Mouse (Mus musculus): Measurements from ENCODE around the gene Atmin. TPM values are rescaled to one million over a fixed set of nuclear protein-coding genes. Genes with fewer than 3 reads are reported as not detected.

The Atmin gene
- total RNA-seq, 1 experiment from 2014 or later = 17.7 TPM

- ATAC-seq (replicated peaks; ENCODE audit: low read depth, poor library complexity, severe bottlenecking) = no peak
These were observed 3.7 kb downstream of the Atmin start for GRCm38 (mm10) chr8:116946851-116947250.

GRCm38 (mm10) chr8:116947589-116947988 is 4.4 kb downstream of the Atmin start:
- peak; percentile 22 for ATAC-seq (replicated peaks; ENCODE audit: low read depth, poor library complexity, severe bottlenecking)

- ATAC-seq (replicated peaks; ENCODE audit: low read depth, poor library complexity, severe bottlenecking) = no peak
These were observed 8.2 kb downstream of the Atmin start for GRCm38 (mm10) chr8:116951369-116951768.

- ATAC-seq (replicated peaks; ENCODE audit: low read depth, poor library complexity, severe bottlenecking) = no peak
These were observed 8.6 kb downstream of the Atmin start for GRCm38 (mm10) chr8:116951778-116952177.

GRCm38 (mm10) chr8:116952428-116952827 is 9.2 kb downstream of the Atmin start:
- no peak for ATAC-seq (replicated peaks; ENCODE audit: low read depth, poor library complexity, severe bottlenecking)

- ATAC-seq (replicated peaks; ENCODE audit: low read depth, poor library complexity, severe bottlenecking) = no peak
These were observed 11.2 kb downstream of the Atmin start for GRCm38 (mm10) chr8:116954415-116954814.

- no peak for ATAC-seq (replicated peaks; ENCODE audit: low read depth, poor library complexity, severe bottlenecking)
These were observed 26.3 kb downstream of the Atmin start for GRCm38 (mm10) chr8:116969531-116969930.

- ATAC-seq (replicated peaks; ENCODE audit: low read depth, poor library complexity, severe bottlenecking) = no peak
These were observed 31.9 kb downstream of the Atmin start for GRCm38 (mm10) chr8:116975066-116975465.

- ATAC-seq (replicated peaks; ENCODE audit: low read depth, poor library complexity, severe bottlenecking) = no peak
These were observed 32.4 kb downstream of the Atmin start for GRCm38 (mm10) chr8:116975606-116976005.

- ATAC-seq (replicated peaks; ENCODE audit: low read depth, poor library complexity, severe bottlenecking) = peak; percentile 2; the same call in 1 of the 2 replicates
These were observed 34.9 kb downstream of the Atmin start for GRCm38 (mm10) chr8:116978052-116978451.

GRCm38 (mm10) chr8:116978631-116979256 is 35.6 kb downstream of the Atmin start, which contains the start of gene 1700030J22Rik:
1700030J22Rik (minus strand) TSS chr8:116978959.
- peak; percentile 88 for ATAC-seq (replicated peaks; ENCODE audit: low read depth, poor library complexity, severe bottlenecking)

- peak; percentile 34 for ATAC-seq (replicated peaks; ENCODE audit: low read depth, poor library complexity, severe bottlenecking)
These were observed 36.9 kb downstream of the Atmin start for GRCm38 (mm10) chr8:116980117-116980516.

GRCm38 (mm10) chr8:116989842-116990241 is 46.6 kb downstream of the Atmin start:
- no peak for ATAC-seq (replicated peaks; ENCODE audit: low read depth, poor library complexity, severe bottlenecking)

- ATAC-seq (replicated peaks; ENCODE audit: low read depth, poor library complexity, severe bottlenecking) = no peak
These were observed 48.0 kb downstream of the Atmin start for GRCm38 (mm10) chr8:116991241-116991640.

- 0 out of 2 replicates have a peak, but pooled peaks have one; percentile 11 for ATAC-seq (replicated peaks; ENCODE audit: low read depth, poor library complexity, severe bottlenecking)
These were observed 49.2 kb downstream of the Atmin start for GRCm38 (mm10) chr8:116992176-116992971.

- ATAC-seq (replicated peaks; ENCODE audit: low read depth, poor library complexity, severe bottlenecking) = peak; percentile 98
These were observed 50.1 kb downstream of the Atmin start, which contains the start of gene Gcsh for GRCm38 (mm10) chr8:116993095-116993867. Gcsh (minus strand) TSS chr8:116993537.

- ATAC-seq (replicated peaks; ENCODE audit: low read depth, poor library complexity, severe bottlenecking) = no peak
These were observed 51.0 kb downstream of the Atmin start for GRCm38 (mm10) chr8:116994016-116994716.
